Mouse (Mus musculus) bone marrow macrophage, adult 2 months (primary cell): ENCODE results near the gene Tmeff2. TPM values are rescaled to one million over a fixed set of nuclear protein-coding genes. Genes with fewer than 3 reads are reported as not detected.

ENCODE experiments used
- H3K27ac ChIP-seq: 2 replicates; pipeline ENCODE4 v1.5.1; 2012; ENCODE audit warnings: low read depth, low read length; ENCODE audit not compliant: insufficient read depth
- H3K4me1 ChIP-seq: 2 replicates; pipeline ENCODE4 v1.6.1; 2012; ENCODE audit warnings: low read length; ENCODE audit not compliant: control insufficient read depth, insufficient read depth
- H3K4me3 ChIP-seq: 2 replicates; pipeline ENCODE4 v1.5.1; 2012; ENCODE audit warnings: mild to moderate bottlenecking, low read length, moderate library complexity; ENCODE audit not compliant: insufficient read depth
- CTCF ChIP-seq: IDR thresholded peaks from 2 replicates; pipeline ENCODE4 v1.5.1; 2012; ENCODE audit warnings: low read depth, mild to moderate bottlenecking, low read length, moderate library complexity
- POLR2A ChIP-seq: IDR thresholded peaks from 2 replicates; pipeline ENCODE4 v1.6.1; 2012; ENCODE audit warnings: mild to moderate bottlenecking, low read depth, low read length, borderline replicate concordance
- polyA plus RNA-seq: library from polyadenylated mRNA; stranded (reverse); fragments of >200 nt; gene quantifications from 2 replicates; pipeline ENCODE4 v1.2.4, GENCODE M21; 2012; ENCODE audit not compliant: missing spikeins, insufficient read depth, insufficient read length

The Tmeff2 gene
- polyA plus RNA-seq, 1 experiment: not detected

DNA sequence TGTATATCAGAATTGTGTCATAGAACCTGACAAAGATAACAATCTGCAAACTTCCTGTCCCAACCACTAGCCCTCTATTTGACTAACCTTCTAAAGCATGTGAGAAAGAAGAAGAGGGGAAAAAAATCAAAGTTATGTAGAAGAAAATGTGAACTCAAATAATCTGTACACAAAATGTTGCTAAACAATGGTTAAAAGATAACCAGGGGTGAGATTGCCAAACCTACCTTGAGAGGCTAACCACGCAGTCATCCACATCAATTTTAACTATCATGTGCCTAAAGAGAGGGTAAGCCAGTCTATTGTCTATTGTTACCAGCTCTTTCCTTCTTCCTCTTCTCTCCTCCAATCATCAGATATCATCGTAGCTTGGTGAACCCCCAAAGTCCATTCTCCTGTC is 35.0 kb downstream of the Tmeff2 start:
- Histone ChIP-seq H3K27ac (no peak overlapping the region), H3K4me3 (no peak overlapping the region), H3K4me1 (no peaks in the 10 kb centered on the region)
- TF ChIP-seq CTCF: no peak
- TF ChIP-seq POLR2A: no peak

DNA sequence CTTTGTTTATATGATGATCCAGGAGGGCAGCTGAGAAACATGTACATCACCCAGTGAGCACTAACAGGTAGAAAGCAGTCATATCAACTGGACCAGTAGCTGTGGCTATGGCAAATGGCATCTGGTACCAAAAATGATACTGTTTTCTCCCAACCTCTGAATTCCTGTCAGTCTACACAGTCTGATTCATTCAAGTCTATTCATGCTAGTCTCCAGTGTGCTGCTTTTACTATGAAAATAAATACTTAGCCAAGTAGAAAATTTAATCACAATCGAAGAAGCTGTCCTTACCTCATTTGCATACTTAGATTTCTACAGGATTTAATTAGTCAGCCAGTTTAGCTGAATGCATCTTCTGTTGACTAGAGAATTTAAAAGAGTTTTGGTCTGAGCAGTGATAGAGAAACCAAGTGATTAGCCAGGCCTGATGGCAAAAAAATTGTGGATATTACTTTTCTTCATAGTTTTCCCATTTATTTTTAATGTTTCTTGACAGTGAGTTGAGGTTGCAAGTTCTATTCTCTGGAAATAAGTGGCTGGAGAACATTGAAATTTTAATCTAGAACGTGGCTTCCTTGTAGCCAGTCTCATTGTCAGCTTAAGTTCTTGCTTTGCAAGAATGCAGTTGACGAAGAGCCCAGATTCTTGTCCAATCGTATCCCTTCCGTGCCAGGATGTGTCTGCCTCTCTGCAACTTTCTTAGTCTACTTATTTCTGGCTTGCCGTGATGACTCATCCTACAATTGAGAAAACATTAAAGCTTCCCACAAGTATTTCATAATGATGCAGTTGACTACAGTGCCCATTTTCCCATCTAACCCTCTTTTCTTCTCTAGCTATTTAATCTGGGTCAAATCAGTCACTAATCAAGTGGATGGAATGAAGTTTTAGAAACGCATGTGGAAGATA is 39.9 kb downstream of the Tmeff2 start:
- Histone ChIP-seq H3K4me1 (no peaks in the 10 kb centered on the region), H3K27ac (no peak overlapping the region), H3K4me3 (no peak overlapping the region)
- TF ChIP-seq CTCF (no peak), POLR2A (no peak)

DNA sequence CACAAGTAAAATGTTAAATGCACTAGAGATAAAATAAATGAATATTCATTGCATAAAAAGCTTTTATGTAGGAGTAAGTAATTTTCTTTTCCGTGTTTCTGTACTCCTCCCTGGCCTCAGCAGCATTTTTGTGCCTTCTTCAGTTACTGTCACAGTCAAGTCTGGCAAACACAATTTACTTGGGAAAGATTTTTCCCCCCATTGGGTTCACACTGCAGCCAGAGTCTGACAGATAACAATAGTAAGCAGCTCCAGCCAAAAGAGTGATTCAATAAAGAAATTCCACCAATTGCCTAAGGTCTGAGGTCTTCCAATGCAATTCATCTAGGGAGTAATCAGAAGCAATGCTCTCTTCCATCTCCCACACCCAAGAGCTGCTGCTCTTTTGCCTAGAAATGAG is 48.1 kb downstream of the Tmeff2 start:
- Histone ChIP-seq H3K4me3 (no peak overlapping the region), H3K27ac (no peak overlapping the region), H3K4me1 (no peaks in the 10 kb centered on the region)
- TF ChIP-seq POLR2A (no peak), CTCF (no peak)

DNA sequence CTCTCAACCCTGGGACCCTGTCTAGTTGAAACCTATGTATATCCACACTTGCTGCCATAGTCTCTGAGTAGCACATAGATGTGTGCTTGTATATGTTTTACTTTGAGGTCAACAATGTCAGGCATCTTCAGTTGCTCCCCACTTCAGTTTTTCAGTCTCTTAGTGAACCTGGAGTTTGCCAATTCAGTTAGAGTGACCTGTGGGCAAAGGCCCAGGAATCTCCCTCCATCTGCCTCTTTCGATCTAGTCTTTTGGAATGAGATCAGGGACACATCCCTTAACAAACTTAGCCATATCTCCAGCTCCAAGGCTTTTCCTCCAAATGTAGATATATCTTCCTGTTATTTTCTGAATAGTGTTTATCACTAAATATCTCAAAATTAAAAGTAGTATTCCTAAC is 58.4 kb downstream of the Tmeff2 start:
- Histone ChIP-seq H3K4me1 (no peaks in the 10 kb centered on the region), H3K4me3 (no peak overlapping the region), H3K27ac (no peak overlapping the region)
- no peak for TF ChIP-seq CTCF
- TF ChIP-seq POLR2A: no peak

DNA sequence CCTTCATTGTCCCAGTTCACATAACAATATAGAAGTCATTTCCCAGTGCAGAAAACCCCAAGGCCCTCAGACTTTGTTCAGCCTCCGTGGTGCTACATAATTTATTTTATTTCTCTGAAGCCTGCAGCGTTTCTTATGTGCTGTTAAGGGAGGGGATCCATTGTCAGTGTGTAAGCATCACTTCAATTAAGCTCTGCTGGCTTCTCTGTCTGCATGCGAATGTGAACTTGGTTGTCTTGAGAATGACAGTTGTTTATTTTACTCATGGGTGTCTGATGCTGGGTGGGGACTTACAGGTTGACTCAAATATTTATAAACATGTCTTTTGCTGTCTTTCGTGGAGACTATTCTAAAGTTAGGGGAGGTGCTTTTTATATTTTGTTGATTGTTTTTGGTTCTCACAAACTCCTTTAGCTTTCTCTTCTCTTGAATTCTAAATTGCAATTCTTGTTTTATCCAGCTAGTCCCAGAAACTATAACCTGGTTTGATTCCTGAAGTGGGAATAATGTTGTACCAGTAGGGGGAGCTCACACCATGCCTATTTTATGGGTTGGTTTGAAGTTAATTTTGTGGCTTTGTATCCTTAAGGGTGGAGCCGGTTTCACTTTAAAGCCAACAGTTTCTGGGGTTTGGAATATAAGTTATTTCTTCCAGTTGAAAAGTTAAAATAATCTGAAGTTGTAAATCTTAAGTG is 61.7 kb downstream of the Tmeff2 start:
- Histone ChIP-seq H3K27ac (no peak overlapping the region), H3K4me3 (no peak overlapping the region), H3K4me1 (no peaks in the 10 kb centered on the region)
- TF ChIP-seq CTCF (no peak), POLR2A (no peak)

DNA sequence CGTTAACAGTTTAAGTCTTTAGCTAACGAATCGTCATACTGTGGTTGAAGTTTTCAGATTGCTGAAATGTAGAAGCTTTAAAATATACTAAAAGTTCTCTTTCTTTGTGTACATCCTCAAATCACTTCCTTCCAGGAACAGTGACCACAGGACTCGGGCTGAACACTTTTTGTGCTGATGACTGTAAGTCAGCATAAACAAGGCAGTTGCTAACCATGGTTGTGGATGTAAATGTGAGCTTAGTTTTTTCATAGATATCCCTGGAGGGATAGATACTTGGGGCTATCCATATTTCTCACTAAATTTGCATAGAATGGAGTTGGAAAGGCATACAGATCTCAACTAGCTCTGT is 62.2 kb downstream of the Tmeff2 start:
- H3K4me1 ChIP-seq: no peaks in the 10 kb centered on the region
- TF ChIP-seq CTCF (no peak), POLR2A (no peak)
- H3K27ac ChIP-seq: no peak overlapping the region
- no peak overlapping the region for H3K4me3 ChIP-seq

DNA sequence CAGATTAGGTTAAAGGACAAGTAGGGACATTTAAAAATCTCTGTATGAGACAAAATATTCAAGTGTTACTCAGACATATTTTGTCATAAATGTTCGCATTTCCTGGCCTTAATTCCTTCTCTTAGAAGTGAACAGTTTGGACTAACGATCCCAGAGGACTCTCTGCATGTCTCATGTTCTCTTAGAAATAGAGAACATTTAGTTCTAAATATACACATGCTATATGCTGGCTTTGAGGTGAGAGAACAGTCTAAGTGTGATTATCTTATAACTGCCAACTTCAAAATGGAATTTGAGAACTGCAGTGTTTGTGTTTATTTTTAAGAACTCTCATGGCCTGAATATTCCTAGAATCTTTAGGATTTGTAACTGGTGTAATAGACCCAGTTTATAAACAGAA is 69.2 kb downstream of the Tmeff2 start:
- no peak for TF ChIP-seq CTCF
- Histone ChIP-seq H3K4me1 (no peaks in the 10 kb centered on the region), H3K27ac (no peak overlapping the region), H3K4me3 (no peak overlapping the region)

DNA sequence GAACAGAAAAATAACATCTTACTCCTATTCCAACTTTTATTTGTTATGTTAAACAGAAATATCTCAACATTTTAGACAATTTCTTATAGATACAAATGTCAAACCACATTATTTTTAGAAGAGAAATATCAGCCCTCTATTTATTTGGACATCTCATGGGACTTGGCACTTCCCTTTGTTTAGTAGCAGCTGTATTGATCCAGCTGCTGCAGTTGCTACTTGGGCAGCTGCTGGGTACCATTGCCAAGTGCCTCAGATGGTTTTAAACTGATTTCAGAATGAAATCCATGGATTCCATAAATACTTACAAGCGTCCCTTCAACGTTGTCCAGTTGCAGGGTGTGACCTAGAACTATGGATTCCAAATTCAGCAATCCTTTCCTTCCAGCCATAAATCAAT is 70.4 kb downstream of the Tmeff2 start:
- H3K4me3 ChIP-seq: no peak overlapping the region
- H3K27ac ChIP-seq: no peak overlapping the region
- TF ChIP-seq POLR2A (no peak), CTCF (no peak)
- H3K4me1 ChIP-seq: no peaks in the 10 kb centered on the region

DNA sequence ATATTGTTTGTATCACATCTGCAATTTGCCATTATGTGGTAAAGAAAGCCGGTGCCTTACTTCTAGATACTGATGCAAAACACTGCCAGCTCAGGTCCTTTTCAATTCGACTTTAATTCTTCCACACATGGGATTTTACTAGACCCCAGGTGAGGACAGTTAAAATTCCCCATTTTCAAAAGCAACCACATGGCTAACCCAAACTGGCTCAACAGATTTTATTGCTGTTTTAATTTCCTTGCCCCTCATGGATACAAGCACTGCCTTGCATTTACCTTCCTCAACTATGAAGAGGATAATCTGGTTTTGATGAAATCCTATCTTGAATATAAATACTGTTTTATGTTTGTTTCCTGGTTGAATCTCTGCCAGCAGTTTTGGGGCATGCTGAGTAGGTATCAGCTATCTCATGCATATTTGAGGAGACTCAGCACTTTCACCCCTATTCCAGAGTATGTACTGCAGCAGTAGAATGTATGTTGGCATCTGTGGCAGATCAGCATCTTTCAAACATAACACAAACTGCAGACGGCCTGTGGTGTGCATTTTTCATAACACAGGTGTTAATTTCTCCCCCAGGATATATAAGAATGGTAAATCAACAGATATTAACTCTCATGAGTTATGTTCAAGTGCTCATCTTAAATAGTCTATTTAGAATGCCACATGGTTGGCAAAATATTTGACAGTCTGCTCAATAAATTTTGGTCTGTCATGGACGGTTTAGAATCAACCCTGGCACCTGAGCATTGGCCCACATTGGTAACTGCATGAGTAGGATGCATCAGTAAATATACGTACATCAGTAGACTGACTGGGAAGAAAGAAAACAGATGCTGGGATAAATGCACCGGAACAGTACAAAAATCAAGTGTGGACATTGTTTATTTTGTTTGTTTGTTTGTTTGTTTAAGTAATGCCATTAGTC is 72.3 kb downstream of the Tmeff2 start:
- Histone ChIP-seq H3K27ac (no peak overlapping the region), H3K4me1 (no peaks in the 10 kb centered on the region)
- no peak for TF ChIP-seq CTCF
- no peak for TF ChIP-seq POLR2A

More for the DNA sequence above, 72.3 kb downstream of the Tmeff2 start:
- H3K4me3 ChIP-seq: no peak overlapping the region
